Mouse (Mus musculus) forelimb bud, embryonic 11.5 days (tissue): ENCODE data around the gene Ttll5.

Experiments used
- DNase-seq: peaks from one replicate; pipeline ENCODE4 v3.0.0-alpha.2; 2012; ENCODE audit warnings: low read depth, low spot score

Gene Ttll5

DNA sequence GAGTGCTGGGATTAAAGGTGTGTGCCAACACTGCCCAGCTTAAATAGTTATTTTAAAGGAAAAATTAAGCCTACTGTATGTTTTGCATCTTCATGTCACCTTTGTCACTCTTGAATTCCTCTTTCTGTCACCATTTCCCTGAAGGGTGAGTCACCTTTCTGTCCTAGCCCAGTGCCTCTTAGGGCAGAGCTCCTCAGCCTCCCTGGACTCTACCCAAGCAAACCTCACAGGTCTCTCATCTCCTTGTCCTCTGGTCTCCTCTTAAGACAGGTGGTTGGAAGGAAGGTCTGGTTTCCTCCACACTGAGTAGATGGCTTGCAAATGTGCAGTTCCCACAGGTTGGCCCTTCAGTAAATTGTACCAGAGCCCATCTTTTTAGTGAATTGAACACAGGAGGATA lies 143.4 kb downstream of the Ttll5 start:
- no peak for DNase-seq

DNA sequence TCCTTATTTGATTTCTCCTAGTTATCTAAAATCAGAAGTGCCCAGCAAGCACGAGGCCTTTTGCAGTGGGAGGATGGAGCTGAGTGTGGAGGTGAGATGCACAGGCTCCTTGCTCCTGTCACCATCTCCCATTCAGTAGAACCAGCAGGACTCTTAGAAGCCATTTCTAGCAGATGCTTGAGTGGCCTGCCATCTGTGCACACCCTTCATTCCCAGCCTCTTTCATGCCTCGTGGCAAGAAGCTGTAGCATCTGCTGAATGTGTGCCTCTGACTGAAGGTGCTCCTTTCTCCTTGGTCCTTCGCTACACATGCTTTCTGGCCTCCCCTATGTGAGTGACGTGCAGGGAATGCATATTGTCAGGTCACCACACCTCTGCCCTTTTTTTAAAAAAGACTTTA lies 143.9 kb downstream of the Ttll5 start:
- no peak for DNase-seq

DNA sequence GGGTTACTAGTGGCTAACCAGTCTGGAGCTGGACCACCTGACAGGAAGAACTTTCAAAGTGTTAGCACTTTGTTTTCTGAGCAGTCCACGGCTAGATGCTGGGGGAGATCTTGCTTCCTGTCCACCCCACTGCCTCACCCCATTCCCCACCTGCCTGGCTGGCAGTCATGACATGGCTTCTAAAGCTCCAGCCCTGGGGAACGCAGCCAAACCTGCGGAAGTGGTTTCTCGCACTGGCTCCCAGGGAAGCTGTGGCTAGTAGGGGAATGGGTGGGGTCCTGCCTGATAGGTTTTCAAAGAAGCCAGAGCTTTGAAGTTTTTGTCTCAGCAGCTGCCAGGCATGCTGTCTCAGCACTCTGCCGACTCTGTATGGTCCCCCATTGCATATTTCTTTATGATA lies 145.1 kb downstream of the Ttll5 start:
- no peak for DNase-seq

DNA sequence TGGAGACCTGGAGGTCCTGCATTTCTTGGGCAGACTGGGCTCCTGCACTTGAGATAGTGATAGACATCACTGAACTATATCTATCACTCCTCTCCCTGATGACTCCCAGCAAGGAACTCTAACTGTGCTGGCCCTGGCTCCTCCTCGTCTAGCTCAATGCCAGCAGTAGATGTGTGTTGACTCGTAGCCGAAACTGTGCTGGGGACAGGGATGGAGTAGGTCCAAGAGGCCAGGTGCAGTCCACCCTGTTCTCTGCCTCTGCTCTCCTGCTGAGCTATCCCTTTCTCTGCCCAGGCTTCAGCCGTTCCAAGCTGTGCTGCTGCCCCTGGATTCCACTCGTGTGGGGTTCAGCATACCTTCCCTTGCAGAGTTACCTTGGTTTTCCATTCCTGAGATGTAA lies 145.7 kb downstream of the Ttll5 start:
- no peak for DNase-seq

DNA sequence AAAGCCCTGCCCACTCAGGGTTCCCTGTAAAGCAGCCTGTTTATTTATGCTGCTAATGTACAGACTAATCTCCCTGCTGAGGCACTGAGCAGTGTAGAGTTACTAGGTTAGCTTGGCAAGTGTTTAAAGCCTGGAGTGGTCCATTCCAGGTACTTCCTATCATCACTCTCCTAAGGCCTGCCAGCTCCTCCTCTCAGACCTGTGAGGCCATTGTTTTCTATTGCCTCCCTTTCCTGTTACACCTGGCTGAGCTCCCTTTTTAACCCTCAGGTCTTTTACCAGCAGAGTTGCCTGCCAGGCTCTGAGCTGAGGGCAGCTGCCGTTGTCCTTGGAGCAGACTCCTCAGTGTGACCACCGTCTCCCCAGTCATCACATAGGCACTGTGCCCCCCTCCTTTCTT lies 146.3 kb downstream of the Ttll5 start:
- no peak for DNase-seq

DNA sequence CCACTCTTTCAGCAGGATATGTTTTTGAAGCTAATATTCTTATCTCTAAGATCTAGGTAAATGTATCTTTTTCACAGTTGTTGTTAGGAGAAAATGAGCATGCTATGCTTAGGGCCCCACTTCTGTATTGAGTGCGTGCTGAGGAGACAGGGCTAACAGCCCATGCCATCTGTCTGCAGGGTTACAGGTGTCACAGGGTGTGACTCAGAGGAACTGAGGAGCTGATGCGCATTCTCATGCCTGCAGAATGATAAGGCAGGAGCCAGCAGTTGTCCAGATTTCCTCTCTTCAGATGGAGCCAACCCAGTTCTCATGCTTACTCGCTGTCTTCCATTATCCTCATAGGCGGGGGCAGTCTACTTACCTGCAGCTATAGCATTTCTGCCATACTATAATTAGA lies 147.2 kb downstream of the Ttll5 start:
- no peak for DNase-seq

DNA sequence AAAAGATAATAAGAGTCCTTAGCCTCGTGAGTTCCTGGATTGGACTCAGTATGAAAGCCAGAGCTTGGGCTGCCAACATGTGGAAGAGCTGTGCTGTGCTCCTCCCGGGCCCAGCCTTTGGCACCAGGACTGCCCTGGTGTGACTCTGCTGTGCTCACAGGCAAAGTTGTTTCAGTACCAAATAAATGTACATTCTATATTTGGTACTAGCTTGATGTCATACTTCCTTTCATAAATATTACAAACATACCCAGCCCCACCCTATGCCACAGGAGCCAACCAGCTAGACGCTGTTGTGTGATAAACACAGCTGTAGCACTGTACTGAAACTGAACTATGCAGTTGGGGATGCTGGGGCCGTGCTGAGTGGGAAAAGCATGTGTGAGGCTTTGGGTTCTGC lies 149.1 kb downstream of the Ttll5 start:
- DNase-seq = no peak

DNA sequence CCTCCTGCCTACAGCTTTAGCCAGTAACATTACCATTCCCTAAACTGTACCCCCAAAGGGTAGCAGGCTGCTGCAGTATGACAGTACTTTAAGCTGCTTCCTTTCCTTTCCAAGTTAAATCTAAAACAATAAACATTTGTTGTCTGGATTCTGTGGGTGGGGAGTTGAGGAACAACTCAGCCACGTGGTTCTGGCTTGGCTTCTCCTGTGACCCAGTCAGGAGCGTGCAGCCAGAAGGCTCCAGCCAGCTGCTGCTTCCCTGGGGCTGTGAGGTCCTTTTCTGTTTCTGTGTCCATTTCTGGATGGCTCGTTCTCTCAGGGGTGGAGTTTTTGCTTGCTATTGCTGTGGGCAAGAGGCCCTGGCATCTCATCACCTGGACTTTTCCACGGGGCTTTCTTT lies 149.6 kb downstream of the Ttll5 start:
- DNase-seq = no peak

DNA sequence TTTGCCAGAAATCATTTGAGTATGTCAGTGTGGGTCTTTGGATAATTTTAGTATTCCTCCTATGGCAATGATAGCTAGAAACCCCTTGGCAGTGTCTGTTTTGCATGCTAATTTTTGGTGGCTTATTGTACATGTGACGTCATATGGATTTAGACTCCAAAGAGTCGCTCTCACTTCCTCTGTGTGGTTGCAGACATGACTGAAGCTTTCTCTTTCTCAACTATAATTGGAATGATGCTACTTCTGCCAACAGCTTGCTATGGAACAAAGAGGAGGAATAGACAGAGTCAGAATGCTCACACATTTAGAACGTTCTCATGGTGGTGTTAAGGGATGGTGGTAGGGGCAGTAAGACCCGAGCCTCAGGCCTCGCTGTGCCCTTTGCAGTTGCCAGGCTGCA lies 155.5 kb downstream of the Ttll5 start:
- no peak for DNase-seq

DNA sequence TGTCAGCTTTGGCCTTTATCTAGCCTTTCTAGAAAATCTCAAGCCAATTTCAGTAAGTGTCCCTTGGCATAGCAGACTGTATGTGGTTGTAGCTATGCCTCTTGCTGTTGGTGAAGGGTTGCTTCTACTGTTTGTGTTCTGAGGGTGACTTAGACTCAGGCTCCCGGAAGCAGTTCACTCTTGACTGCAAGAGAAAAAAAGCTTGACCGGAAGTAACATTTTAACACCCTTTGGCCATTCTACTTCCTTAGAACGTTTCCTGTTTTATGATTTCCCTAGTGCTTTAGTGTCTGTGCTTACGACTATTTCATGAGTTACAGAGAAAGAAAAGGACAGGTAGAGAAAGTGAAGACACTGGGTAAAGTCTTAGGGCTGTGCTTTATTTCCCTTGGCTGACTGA lies 161.1 kb downstream of the Ttll5 start:
- DNase-seq = no peak

DNA sequence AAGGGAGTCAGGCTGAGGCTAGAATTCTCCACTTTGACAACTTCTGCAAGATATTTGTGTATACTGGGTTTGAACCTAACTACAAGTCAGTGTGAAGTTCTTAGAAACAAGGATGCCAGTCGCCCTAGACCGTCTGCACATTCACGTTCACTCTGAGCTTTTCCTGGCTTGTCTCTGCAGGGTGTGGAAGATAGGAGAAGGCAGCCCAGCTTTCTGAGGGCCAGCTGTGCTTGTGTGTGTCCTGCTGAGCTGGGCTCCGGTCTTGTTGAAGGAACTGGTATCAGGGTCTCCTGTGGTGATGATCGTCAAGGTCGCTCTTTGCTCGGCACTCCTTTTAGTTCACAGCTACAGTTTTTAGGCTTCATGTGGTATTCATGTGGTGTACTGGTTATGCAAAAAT lies 161.6 kb downstream of the Ttll5 start:
- no peak for DNase-seq

DNA sequence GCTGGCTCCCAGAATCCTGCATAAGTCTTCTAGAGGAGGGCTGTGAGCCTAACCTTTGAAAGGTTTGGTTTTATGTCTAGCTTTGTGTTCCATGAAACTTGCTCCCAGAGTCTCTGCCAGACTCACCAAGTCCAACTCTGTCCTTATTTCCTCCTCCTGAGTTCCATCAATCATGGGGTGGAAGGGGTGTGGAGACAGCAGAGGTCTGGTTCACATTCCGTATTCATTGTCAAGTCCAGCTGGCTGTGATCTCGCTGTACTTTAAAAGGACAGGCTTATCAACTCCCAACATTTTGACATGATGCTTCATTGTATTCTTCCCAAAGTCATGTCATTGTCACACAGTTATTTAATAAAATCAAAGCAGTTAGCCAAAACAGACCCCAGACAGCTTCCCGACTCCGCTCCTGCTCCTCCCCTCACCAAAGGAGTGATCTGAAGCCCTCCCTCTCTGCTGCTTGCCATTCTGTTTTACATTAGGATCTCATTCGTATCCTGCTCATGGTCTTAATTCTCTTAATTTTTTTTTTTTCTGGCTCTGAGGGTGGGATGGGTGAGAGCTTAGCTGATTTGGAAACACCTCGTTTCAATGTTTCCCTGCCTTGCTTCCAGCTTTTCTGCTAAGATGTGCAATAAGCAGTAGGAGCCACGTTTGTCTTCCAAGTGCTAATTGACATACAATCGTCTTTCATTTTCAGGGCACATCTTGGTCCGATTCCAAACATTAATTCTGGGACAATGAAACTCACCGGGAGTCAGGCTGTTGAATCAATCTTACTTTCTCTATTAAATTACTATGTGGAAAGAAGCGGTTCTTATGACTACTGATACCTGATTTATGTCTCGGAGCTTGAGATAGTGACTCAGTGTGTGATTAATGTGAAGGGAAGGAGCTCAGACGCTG lies 162.3 kb downstream of the Ttll5 start:
- DNase-seq = no peak

DNA sequence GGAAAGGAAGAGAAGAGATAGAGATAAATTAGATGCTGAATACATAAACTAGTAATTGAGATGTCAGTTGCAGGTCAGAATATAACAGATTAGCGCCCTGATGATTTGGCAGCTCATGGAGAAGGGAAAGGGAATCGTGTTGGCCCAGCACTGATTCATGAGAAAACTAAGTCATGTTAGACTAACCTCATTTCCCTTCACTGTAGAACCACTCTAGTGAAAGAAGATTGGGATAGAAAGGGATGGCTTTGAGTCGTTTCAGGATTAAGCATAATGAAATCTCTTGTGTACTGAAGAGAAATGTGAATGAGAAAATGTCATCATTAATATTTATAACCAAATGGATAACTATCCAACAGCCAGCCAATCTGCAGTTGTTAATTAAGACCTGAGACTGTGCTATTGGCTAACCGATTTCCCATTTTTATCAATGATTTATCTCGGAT lies 163.0 kb downstream of the Ttll5 start:
- no peak for DNase-seq

DNA sequence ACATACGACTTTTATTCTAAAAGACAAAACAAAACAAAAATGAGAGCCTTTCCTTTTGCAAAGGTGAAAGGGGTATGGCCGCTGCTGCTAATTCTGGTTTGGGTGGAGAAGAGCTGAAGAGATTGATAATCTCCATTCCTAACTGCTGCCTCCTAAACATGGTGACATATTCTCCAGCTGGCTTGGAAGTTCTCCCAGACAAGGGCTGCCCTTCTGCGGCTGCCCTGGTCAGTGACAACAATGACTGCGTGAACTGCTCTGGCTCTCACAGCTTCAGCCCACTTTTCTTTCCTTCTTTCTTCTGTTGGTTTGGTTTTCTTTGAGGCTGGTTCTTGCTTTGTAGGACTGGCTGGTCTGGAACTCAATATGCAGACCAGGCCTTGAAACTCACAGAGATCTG lies 163.7 kb downstream of the Ttll5 start:
- DNase-seq = no peak

DNA sequence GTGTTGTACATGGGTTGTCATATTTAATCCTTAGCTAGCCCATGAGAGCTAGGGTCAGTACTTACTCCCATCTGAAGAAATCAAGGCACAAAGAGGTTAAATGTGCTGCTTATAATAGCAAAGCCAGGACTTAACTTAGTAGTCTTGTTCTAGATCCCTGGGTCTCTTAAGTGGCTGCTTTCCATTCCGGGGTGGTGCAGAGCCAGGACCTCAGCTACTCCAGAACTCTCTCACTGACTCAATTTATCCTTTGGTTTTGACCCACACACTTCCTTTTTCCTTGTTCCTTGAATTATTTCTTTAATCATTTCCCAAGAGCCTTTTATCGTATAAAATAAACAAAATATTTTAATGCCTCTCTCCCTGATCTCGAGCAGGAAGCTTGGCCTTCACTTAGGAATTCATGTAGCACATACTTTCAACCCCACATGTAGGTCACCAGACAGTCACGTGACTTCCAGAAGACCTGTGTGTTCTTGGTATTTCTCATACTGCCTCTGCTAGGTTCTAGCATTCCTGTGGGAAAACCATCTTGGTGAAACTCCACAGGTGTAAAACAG lies 164.4 kb downstream of the Ttll5 start:
- DNase-seq = no peak

DNA sequence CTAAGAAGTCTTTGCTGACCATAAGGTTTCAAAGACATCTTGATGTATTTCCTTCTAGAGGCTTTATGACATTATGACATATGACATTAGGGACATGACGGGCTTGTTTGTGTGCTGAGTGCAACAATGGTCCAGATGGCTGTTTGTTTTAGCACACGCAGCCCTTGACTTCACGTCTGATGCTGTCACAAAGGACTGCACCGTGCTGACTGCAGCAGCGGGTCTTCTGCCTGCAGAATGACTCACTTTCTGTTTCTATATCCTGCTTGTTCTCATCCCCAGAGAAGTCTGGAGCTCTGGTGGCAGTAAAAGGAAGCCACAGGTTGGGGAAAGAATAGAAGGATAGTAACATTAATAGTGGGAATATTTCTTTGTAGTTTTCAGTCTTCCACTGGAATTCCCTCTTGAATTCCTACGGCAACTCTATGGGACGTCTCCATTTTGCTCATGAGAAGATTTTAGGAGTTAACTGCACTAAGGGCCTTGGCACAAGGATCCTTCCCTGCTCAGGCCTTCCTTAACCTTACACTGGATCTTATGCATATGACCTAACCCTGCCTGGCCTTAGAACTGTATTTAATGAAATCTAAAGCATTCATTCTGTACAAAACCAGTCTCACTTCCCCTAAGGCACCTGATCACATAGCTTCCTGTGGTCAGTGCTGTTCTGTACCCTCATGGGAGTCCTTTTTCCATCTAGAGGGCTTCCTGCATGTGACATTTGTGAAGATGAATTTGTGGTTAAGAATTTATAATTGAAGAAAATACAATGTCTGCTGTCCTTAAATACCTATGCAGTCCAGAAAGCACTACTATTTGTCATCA lies 167.8 kb downstream of the Ttll5 start:
- no peak for DNase-seq

DNA sequence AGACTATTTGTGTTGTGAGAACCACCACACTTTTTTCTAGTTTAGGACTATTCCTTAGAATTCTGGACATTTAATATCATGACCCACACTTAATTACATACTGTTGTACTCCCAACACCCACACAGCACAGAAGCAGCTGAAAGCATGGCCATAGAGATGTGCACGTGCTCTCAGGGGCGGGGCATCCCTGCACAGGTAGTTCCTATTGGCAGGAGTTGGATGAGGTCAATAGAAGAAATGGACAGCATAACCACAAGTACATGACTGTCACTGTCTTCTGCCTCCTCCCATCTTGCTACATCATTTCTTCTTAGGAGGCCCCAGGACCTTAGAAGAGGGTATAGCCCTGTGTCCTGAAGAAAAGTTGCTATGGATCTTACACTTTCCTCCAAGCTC lies 168.4 kb downstream of the Ttll5 start:
- no peak for DNase-seq

DNA sequence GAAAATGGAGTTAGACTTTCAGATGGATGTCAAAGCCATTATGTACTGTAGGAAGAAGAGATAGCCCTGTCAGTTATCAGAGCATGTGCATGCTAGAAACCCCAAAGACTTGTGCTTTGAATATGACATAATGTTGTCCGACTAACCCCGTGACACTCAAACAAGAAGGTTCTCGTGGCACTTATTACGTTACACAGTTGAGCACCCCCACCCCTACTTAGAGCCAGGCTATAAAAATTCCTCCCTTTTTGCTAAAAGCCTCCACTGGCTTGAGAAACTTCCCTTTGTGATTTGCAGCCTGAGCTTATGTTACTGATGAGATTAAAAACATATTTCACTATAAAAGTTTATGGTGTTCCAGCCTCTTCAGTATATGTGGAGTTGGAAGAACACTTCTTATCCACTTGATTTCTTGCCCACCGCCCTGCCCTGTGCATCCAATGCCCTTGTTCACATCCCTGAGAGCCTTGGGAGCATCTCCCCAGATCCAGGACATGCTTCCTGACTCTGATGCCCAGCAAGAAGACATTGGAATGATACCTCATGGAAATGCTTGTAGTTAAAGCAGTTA lies 169.4 kb downstream of the Ttll5 start:
- no peak for DNase-seq

DNA sequence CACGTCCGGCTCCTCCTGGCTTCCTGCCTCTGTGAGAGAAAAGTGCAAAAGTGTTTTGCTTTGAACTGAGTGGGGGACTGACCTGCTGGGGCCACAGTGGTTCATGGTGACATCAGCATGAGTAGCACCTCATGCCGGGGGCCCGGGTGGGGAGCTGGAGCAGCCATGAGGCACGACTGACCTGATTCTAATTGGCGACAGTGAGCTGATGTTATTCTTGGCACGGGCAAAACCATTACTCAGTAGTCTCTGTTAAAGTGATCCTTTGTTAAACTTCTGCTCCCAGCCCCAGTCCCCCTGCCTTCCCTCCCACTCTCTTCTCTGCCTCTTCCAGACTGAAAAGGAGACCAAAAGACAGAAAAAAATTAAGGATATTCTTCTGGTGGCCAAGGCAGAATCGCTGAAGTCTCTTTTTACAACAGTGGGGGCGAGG lies 176.2 kb downstream of the Ttll5 start:
- DNase-seq = no peak

DNA sequence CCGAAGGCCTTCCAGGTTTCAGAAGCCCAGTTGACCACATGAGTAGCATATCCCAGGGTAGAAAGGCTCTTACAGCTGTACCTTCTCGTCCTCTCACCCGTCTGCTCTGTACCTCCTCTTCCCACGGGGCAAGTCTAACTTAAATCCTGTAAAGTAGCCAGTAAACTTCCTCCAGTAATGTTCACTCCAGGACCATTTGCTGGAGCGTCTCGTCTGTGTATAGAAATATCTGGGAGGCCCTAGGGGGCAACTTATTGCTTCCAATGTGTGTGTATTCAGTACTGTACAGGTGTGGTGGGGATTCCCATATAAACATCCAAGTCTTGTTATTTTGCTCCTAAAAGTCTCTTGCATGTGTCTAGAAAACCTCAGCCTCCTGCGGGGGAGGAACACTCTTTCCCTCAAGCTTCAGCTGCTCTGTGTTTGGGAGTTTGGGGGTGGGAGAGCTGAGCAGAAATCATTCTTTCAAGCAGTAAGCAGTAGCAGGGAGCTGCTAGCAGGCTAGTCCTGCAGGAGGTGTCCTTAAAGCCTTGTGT lies 176.7 kb downstream of the Ttll5 start:
- no peak for DNase-seq

DNA sequence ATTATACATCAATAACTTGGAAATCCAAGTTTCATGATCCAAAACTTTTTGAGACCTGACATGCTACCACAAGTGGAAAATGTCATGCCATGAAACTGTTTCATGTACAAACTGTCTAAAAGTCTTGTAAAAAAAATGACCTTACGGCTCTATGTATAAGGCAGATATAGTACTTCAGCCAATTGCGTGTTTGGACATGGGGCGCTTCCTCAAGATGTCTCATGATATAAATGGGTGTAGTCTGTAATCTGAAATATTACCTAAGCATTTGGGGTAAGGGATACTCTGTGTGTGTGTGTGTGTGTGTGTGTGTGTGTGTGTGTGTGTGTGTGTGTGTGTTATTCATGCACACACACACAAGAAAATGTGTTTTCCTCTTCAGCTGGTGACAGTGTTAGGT lies 180.2 kb downstream of the Ttll5 start:
- no peak for DNase-seq

DNA sequence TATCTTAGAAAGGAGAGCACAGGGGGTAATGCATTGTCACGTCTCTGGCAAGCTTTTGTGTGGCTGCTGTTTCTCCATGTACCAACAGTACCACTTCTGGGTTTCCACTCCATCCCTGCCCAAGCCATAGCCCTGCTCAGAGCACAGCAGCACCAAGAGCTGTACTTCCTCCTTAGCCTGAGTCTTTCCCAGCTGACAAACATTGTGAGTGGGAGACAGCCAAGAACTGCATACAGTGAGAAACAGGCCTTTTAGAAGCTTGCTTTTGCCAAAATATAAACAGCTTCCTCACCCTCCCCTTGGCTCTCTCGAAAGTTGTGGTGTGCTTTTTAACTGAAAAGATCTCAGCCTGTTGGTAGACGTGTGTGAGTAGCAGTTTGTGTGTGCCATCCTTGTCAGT lies 182.9 kb downstream of the Ttll5 start:
- no peak for DNase-seq
